In the genomic region with DNA sequence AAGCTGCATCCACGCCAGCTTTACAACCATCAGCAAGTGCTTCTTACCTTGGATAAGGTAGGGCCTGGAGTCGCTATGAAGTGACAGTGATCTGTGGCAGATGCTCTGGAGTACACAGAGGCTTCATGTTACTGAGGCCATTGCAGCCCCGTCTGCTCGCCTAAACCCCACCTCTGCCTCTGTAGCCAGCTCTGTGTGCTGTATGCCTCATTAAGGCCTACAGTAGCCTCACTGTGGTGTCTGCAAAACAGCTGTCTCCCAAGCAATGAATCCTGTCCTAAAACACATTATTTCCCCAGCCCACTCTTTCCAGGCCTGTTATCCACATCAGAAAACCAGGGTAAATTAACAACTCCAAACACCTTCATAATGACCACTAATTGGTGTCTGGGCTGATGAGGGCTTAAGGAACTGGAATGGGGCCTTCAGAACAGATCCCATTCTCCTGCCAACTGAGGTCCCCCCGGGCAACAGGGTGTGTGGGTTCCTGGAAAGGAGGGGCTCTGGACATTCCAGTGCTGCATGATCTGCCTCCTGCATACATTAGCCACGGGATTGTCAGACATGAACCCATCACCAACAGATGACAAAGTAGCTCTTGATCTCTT, we compare ENCODE assay signal across 27 mouse cellular contexts.
DNase-seq lines count a peak whose midpoint lies in the region; ATAC-seq and TF ChIP-seq lines count a peak whose summit lies in the region.
"Had no signal": no experiment of that assay in that cellular context is flagged by ENCODE, and none has a peak within 500 bp of the region (broad histone marks: within the 10 kb centered on the region; RNA-seq: fewer than 3 reads in every experiment).

No protein-coding gene starts in this region.

- no peaks in the 10 kb centered on the region for H3K9me3 ChIP-seq in forebrain, embryonic 10.5 days
- no peaks in the 10 kb centered on the region for H3K9me3 ChIP-seq in forebrain, postnatal 0 days (ENCODE audit: low read length)
- H3K9me3 ChIP-seq in forebrain, embryonic 14.5 days (replicated peaks; ENCODE audit: control insufficient read depth, low read length), result no peaks in the 10 kb centered on the region
- peaks cover 5% of the 10 kb centered on the region for H3K9me3 ChIP-seq in limb, embryonic 12.5 days
- H3K9me3 ChIP-seq in kidney, embryonic 16.5 days (ENCODE audit: low read length), result peaks cover 3% of the 10 kb centered on the region; the same call in 1 of the 2 replicates
- H3K9me3 ChIP-seq: embryonic facial prominence, embryonic 15.5 days; heart, embryonic 15.5 days; midbrain, embryonic 15.5 days had no signal

- ATAC-seq in forebrain, postnatal 0 days, result no peak
- peak; percentile 54; the same call in 1 of the 2 replicates for ATAC-seq in forebrain, embryonic 14.5 days
- peak; percentile 59; the same call in 1 of the 2 replicates for ATAC-seq in limb, embryonic 12.5 days (ENCODE audit: insufficient number of reproducible peaks, insufficient read depth, low FRiP score, low TSS enrichment, low read depth)
- ATAC-seq in kidney, embryonic 16.5 days (ENCODE audit: low FRiP score, low TSS enrichment), result no peak
- ATAC-seq: hindbrain, postnatal 0 days; intestine, embryonic 16.5 days; midbrain, embryonic 15.5 days had no signal

- no peaks in the 10 kb centered on the region for H3K27me3 ChIP-seq in forebrain, embryonic 10.5 days (ENCODE audit: poor library complexity, severe bottlenecking)
- H3K27me3 ChIP-seq in forebrain, postnatal 0 days (ENCODE audit: insufficient read depth, low read length), result no peaks in the 10 kb centered on the region
- H3K27me3 ChIP-seq in forebrain, embryonic 14.5 days (replicated peaks; ENCODE audit: control insufficient read depth, insufficient read depth, low read length), result no peaks in the 10 kb centered on the region
- no peaks in the 10 kb centered on the region for H3K27me3 ChIP-seq in limb, embryonic 12.5 days
- H3K27me3 ChIP-seq in kidney, embryonic 16.5 days (ENCODE audit: insufficient read depth, low read length), result no peaks in the 10 kb centered on the region
- H3K27me3 ChIP-seq: embryonic facial prominence, embryonic 15.5 days; heart, embryonic 15.5 days; midbrain, embryonic 15.5 days had no signal

- H3K4me2 ChIP-seq in forebrain, postnatal 0 days (ENCODE audit: low read depth), result no peak overlapping the region
- H3K4me2 ChIP-seq in forebrain, embryonic 14.5 days (ENCODE audit: low read length), result no peak overlapping the region
- H3K4me2 ChIP-seq in limb, embryonic 12.5 days, result no peak overlapping the region
- H3K4me2 ChIP-seq in kidney, embryonic 16.5 days (replicated peaks; ENCODE audit: low read depth, low read length), result no peak overlapping the region
- H3K4me2 ChIP-seq: embryonic facial prominence, embryonic 15.5 days; heart, embryonic 15.5 days; midbrain, embryonic 15.5 days had no signal

- 0 out of 2 replicates have a peak overlapping the region, but pooled peaks have one; percentile 44 for H3K27ac ChIP-seq in forebrain, embryonic 10.5 days
- no peak overlapping the region for H3K27ac ChIP-seq in forebrain, postnatal 0 days (ENCODE audit: low read depth, low read length)
- H3K27ac ChIP-seq in forebrain, embryonic 14.5 days (ENCODE audit: low read depth, low read length), result no peak overlapping the region
- H3K27ac ChIP-seq in limb, embryonic 12.5 days, result peak overlapping the region; percentile 50; the same call in 1 of the 2 replicates
- H3K27ac ChIP-seq in kidney, embryonic 16.5 days (ENCODE audit: low read length), result no peak overlapping the region
- H3K27ac ChIP-seq: embryonic facial prominence, embryonic 15.5 days; heart, embryonic 10.5 days; heart, embryonic 15.5 days; hindbrain, postnatal 0 days; liver, embryonic 14.5 days; midbrain, embryonic 10.5 days; midbrain, embryonic 15.5 days had no signal

- no peak overlapping the region for H3K4me3 ChIP-seq in forebrain, embryonic 10.5 days
- no peak overlapping the region for H3K4me3 ChIP-seq in forebrain, postnatal 0 days (ENCODE audit: low read depth, low read length)
- no peak overlapping the region for H3K4me3 ChIP-seq in forebrain, embryonic 14.5 days (ENCODE audit: low read depth, low read length)
- no peak overlapping the region for H3K4me3 ChIP-seq in limb, embryonic 12.5 days (replicated peaks)
- no peak overlapping the region for H3K4me3 ChIP-seq in kidney, embryonic 16.5 days (ENCODE audit: low read length)
- H3K4me3 ChIP-seq: embryonic facial prominence, embryonic 15.5 days; heart, embryonic 10.5 days; heart, embryonic 15.5 days; midbrain, embryonic 10.5 days; midbrain, embryonic 15.5 days had no signal

- DNase-seq in forebrain, embryonic 10.5 days (ENCODE audit: extremely low spot score, low spot score), result no peak
- DNase-seq in forebrain, postnatal 0 days, result no peak
- DNase-seq in forebrain, embryonic 14.5 days (ENCODE audit: low spot score), result peak; percentile 43
- peak; percentile 82 for DNase-seq in retina, postnatal 1 day
- DNase-seq in lung, postnatal 4 days, result no peak
- DNase-seq in kidney, adult 11 months, result no peak
- DNase-seq: adrenal gland, adult 2 months; adrenal gland, postnatal 36 days; cerebellum, adult 9-10 months; cerebellum, postnatal 36 days; gastrocnemius, postnatal 25 days; heart, adult 11 months; kidney, postnatal 25 days; liver; lung, adult 2 months; lung, postnatal 10 days; thymus, postnatal 4 days had no signal

- 81% methylated on average over 6 of the region's 6 CpGs for WGBS in forebrain, embryonic 10.5 days
- 52% methylated on average over 6 of the region's 6 CpGs for WGBS in forebrain, postnatal 0 days
- WGBS in forebrain, embryonic 14.5 days, result 34% methylated on average over 6 of the region's 6 CpGs
- 26% methylated on average over 6 of the region's 6 CpGs for WGBS in limb, embryonic 12.5 days
- WGBS in kidney, embryonic 16.5 days, result 62% methylated on average over 6 of the region's 6 CpGs

- H3K9ac ChIP-seq in forebrain, postnatal 0 days, result no peak overlapping the region
- no peak overlapping the region for H3K9ac ChIP-seq in forebrain, embryonic 14.5 days (ENCODE audit: low read length)
- no peak overlapping the region for H3K9ac ChIP-seq in limb, embryonic 12.5 days (replicated peaks)
- H3K9ac ChIP-seq in kidney, embryonic 16.5 days (replicated peaks; ENCODE audit: low read length), result no peak overlapping the region
- H3K9ac ChIP-seq: embryonic facial prominence, embryonic 15.5 days; heart, embryonic 15.5 days; liver, embryonic 14.5 days; midbrain, embryonic 15.5 days had no signal

- no peak for TF ChIP-seq CTCF in forebrain, postnatal 0 days (IDR thresholded peaks at IDR 0.05; ENCODE audit: low read depth)

- H3K36me3 ChIP-seq in forebrain, embryonic 10.5 days (replicated peaks), result no peaks in the 10 kb centered on the region
- H3K36me3 ChIP-seq in forebrain, postnatal 0 days (ENCODE audit: insufficient read depth), result no peaks in the 10 kb centered on the region
- H3K36me3 ChIP-seq in forebrain, embryonic 14.5 days (ENCODE audit: control insufficient read depth, insufficient read depth, low read length), result no peaks in the 10 kb centered on the region
- no peaks in the 10 kb centered on the region for H3K36me3 ChIP-seq in limb, embryonic 12.5 days
- no peaks in the 10 kb centered on the region for H3K36me3 ChIP-seq in kidney, embryonic 16.5 days (ENCODE audit: insufficient read depth, low read length)
- H3K36me3 ChIP-seq: embryonic facial prominence, embryonic 15.5 days; heart, embryonic 10.5 days; heart, embryonic 15.5 days; midbrain, embryonic 10.5 days; midbrain, embryonic 15.5 days had no signal

- no peaks in the 10 kb centered on the region; the same call in 1 of the 2 replicates for H3K4me1 ChIP-seq in forebrain, embryonic 10.5 days
- no peaks in the 10 kb centered on the region for H3K4me1 ChIP-seq in forebrain, postnatal 0 days (ENCODE audit: insufficient read depth)
- no peaks in the 10 kb centered on the region for H3K4me1 ChIP-seq in forebrain, embryonic 14.5 days (ENCODE audit: control insufficient read depth, insufficient read depth, low read length)
- peaks cover 9% of the 10 kb centered on the region for H3K4me1 ChIP-seq in limb, embryonic 12.5 days (replicated peaks)
- H3K4me1 ChIP-seq in kidney, embryonic 16.5 days (ENCODE audit: insufficient read depth, low read length), result no peaks in the 10 kb centered on the region
- H3K4me1 ChIP-seq: embryonic facial prominence, embryonic 15.5 days; heart, embryonic 10.5 days; heart, embryonic 15.5 days; midbrain, embryonic 10.5 days; midbrain, embryonic 15.5 days had no signal

Comparison
In these comparisons a context has a peak if more than half of its experiments do, and no peak if none do; other contexts are left out.
1. DNase-seq: peak in forebrain, embryonic 14.5 days (single experiment) and retina, postnatal 1 day (single experiment); none in forebrain, embryonic 10.5 days (single experiment), forebrain, postnatal 0 days (single experiment), lung, postnatal 4 days (0 of 2) and kidney, adult 11 months (single experiment).
2. H3K27ac ChIP-seq: peak in forebrain, embryonic 10.5 days (single experiment) and limb, embryonic 12.5 days (single experiment); none in forebrain, postnatal 0 days (single experiment), forebrain, embryonic 14.5 days (single experiment) and kidney, embryonic 16.5 days (single experiment).
3. ATAC-seq: peak in forebrain, embryonic 14.5 days (single experiment) and limb, embryonic 12.5 days (single experiment); none in forebrain, postnatal 0 days (single experiment) and kidney, embryonic 16.5 days (single experiment).